Mouse (Mus musculus): ENCODE data around the gene Ccdc60. TPM values are rescaled to one million over a fixed set of nuclear protein-coding genes. Genes with fewer than 3 reads are reported as not detected.

Ccdc60 gene
- polyA plus RNA-seq (2015; fragmentation: Nextera tagmentation; extraction: Ambion mirVana), result 1.3 and 1.7 TPM in 2 replicates

GRCm38 (mm10) chr5:116288849-116289570, at the start of gene Ccdc60:
Gene Ccdc60 (minus strand): TSS chr5:116288985.

DNA sequence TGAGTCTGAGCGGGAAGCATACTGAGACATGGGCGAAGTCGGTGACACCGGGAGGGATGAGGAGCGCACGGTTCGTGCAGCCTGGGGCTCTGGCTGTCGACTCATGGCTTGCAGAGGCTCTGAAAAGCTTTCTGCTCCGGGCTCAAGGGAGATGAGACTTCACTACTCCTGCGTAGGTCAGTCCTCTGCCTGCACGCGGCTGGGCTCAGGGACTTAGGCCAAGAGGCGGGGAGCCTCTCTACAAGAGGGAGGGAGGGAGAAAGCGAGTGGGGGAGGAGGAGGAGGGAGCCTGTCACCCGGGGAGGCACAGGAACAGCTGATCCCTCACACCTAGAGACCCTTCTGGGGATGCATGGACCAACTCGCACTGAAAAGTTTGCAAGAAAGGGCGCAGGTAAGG, 205.7 kb downstream of the Ccdc60 start, which contains the start of gene Tmem233:
TSS of gene Tmem233 (minus strand) at position 164 of the 400 bp plus-strand sequence.

Other genes with a start within 250 kb of the Ccdc60 start
- 0.57 TPM in 1 of 2 replicates, not detected in the other for gene Tmem233, start 205.7 kb downstream of the Ccdc60 start, polyA plus RNA-seq (2015; fragmentation: Nextera tagmentation; extraction: Ambion mirVana)
- gene Hspb8, start 133.9 kb upstream of the Ccdc60 start, polyA plus RNA-seq (2015; fragmentation: Nextera tagmentation; extraction: Ambion mirVana), result 11.5 and 15.7 TPM in 2 replicates